Mouse (Mus musculus): ENCODE data around the gene Vmn1r25.
"Not testable (repeated sequence)": the region's sequence is repeated elsewhere in the genome, so short reads cannot be mapped to it uniquely, and the experiment has no call there.

Gene Vmn1r25

GRCm38 (mm10) chr6:57980710-57981109 is at the start of gene Vmn1r25:
TSS of gene Vmn1r25 (minus strand) at chr6:57980810.
- no peak for DNase-seq (ENCODE audit: low spot score in 2 of 2)

GRCm38 (mm10) chr6:58017478-58017877 is 36.9 kb upstream of the Vmn1r25 start:
- DNase-seq (ENCODE audit: low spot score in 2 of 2), result not testable (repeated sequence)

- no peak for DNase-seq (ENCODE audit: low spot score in 2 of 2)
These were observed 34.4 kb upstream of the Vmn1r25 start, which contains the start of gene Vmn1r26 for GRCm38 (mm10) chr6:58015059-58015458. TSS of gene Vmn1r26 (minus strand) at chr6:58015159.

- DNase-seq (ENCODE audit: low spot score in 2 of 2), result not testable (repeated sequence)
These were observed 19.2 kb downstream of the Vmn1r25 start, which contains the start of gene Vmn1r24 for GRCm38 (mm10) chr6:57961403-57961802. TSS of gene Vmn1r24 (minus strand) at chr6:57961503.

Data from urinary bladder, adult 18-20 months (tissue).